Mouse (Mus musculus): ENCODE results near the gene Cfap97d1. TPM values are rescaled to one million over a fixed set of nuclear protein-coding genes. Genes with fewer than 3 reads are reported as not detected.

Gene Cfap97d1
- polyA plus RNA-seq, 1 experiment from 2014 or later: not detected

DNA sequence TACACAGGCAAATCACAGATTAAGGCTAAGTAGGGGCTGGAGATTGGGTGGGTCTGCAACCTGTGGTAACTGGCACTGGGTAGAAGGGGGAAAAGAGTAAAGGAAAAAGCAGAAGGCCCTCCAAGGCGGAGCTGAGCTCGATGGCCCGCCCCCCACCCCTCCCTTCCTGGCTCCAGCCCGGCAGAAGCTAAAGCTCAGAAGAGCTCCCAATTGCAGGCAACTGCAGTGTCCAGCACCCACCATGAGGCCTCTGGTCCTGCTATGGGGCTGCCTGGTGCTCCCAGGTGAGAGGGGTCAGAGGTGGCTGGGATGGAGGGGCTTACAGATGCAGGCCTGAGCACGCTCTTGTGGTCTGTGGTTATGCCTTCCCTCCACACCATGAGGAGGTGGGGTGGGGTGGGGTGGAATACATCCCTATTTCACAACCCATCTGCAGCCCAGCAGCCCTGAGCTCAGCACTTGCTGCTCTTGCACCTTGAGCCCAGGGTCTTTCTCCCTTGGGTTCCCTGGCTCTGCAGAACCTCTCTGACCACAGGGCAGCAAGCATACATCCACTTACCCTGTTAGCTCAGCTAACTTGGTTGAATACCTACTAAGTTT lies 57.4 kb downstream of the Cfap97d1 start, which contains the start of gene Cd300lg:
TSS of gene Cd300lg (plus strand) at position 160 of the 600 bp plus-strand sequence.
- no peaks in the 10 kb centered on the region for H3K9me3 ChIP-seq
- H3K9ac ChIP-seq (replicated peaks): no peak within 1 kb of the TSS
- peaks cover 4% of the 10 kb centered on the region; the same call in 1 of the 2 replicates for H3K4me1 ChIP-seq
- 74% methylated on average over 5 of the region's 5 CpGs for WGBS
- no peak within 1 kb of the TSS for H3K4me2 ChIP-seq (replicated peaks)
- H3K4me3 ChIP-seq: no peak within 1 kb of the TSS
- no peaks in the 10 kb centered on the region for H3K27me3 ChIP-seq
- ATAC-seq (replicated peaks): no peak
- no peak within 1 kb of the TSS for H3K27ac ChIP-seq (replicated peaks)
- no peaks in the 10 kb centered on the region for H3K36me3 ChIP-seq

Other genes starting within 250 kb of the Cfap97d1 start
- 5.7 and 6.1 TPM in 2 replicates for gene Etv4, start 198.9 kb upstream of the Cfap97d1 start, polyA plus RNA-seq (2015; fragmentation: Nextera tagmentation; extraction: Ambion mirVana)
- gene Meox1, start 89.9 kb upstream of the Cfap97d1 start, polyA plus RNA-seq (2015; fragmentation: Nextera tagmentation; extraction: Ambion mirVana): 0.51 and 0.59 TPM in 2 replicates
- not detected in 2 replicates for gene Sost, start 17.3 kb upstream of the Cfap97d1 start, polyA plus RNA-seq (2015; fragmentation: Nextera tagmentation; extraction: Ambion mirVana)
- gene Dusp3, start 2.7 kb downstream of the Cfap97d1 start, polyA plus RNA-seq (2015; fragmentation: Nextera tagmentation; extraction: Ambion mirVana): 11.0 and 13.0 TPM in 2 replicates
- gene Mpp3, start 44.2 kb downstream of the Cfap97d1 start, polyA plus RNA-seq (2015; fragmentation: Nextera tagmentation; extraction: Ambion mirVana): 46.2 and 48.5 TPM in 2 replicates
- 0.11 and 0.34 TPM in 2 replicates for gene Cd300lg, start 57.2 kb downstream of the Cfap97d1 start, polyA plus RNA-seq (2015; fragmentation: Nextera tagmentation; extraction: Ambion mirVana)
- gene Mpp2, start 104.2 kb downstream of the Cfap97d1 start, polyA plus RNA-seq (2015; fragmentation: Nextera tagmentation; extraction: Ambion mirVana): 19.3 and 22.7 TPM in 2 replicates
- not detected in 2 replicates for gene Ppy, start 117.0 kb downstream of the Cfap97d1 start, polyA plus RNA-seq (2015; fragmentation: Nextera tagmentation; extraction: Ambion mirVana)
- not detected in 2 replicates for gene Pyy, start 123.6 kb downstream of the Cfap97d1 start, polyA plus RNA-seq (2015; fragmentation: Nextera tagmentation; extraction: Ambion mirVana)
- gene Nags, start 161.2 kb downstream of the Cfap97d1 start, polyA plus RNA-seq (2015; fragmentation: Nextera tagmentation; extraction: Ambion mirVana): 0.10 and 0.14 TPM in 2 replicates
- gene Tmem101, start 172.1 kb downstream of the Cfap97d1 start, polyA plus RNA-seq (2015; fragmentation: Nextera tagmentation; extraction: Ambion mirVana): 37.4 and 41.6 TPM in 2 replicates
- gene Lsm12, start 201.0 kb downstream of the Cfap97d1 start, polyA plus RNA-seq (2015; fragmentation: Nextera tagmentation; extraction: Ambion mirVana): 114 and 118 TPM in 2 replicates
- gene G6pc3, start 205.3 kb downstream of the Cfap97d1 start, polyA plus RNA-seq (2015; fragmentation: Nextera tagmentation; extraction: Ambion mirVana): 21.5 and 23.7 TPM in 2 replicates
- gene Hdac5, start 245.9 kb downstream of the Cfap97d1 start, polyA plus RNA-seq (2015; fragmentation: Nextera tagmentation; extraction: Ambion mirVana): 127 and 129 TPM in 2 replicates